13 mouse cellular contexts compared by ENCODE assay signal in genomic region chr14:33687444-33688028, GRCm38 (mm10).
DNase-seq lines count a peak whose midpoint lies in the region; ATAC-seq and TF ChIP-seq lines count a peak whose summit lies in the region.
"Had no signal": no experiment of that assay in that cellular context is flagged by ENCODE, and none has a peak within 500 bp of the region (broad histone marks: within the 10 kb centered on the region; RNA-seq: fewer than 3 reads in every experiment).

No protein-coding gene starts in this region.

- H3K27me3 ChIP-seq in liver, embryonic 11.5 days (replicated peaks; ENCODE audit: control insufficient read depth, insufficient read depth, low read length), result 0 out of 2 replicates have a peak, but pooled peaks cover 2% of the 10 kb centered on the region
- no peaks in the 10 kb centered on the region for H3K27me3 ChIP-seq in thymus, adult 2 months (ENCODE audit: control insufficient read depth, insufficient read depth, low read length)
- H3K27me3 ChIP-seq in midbrain, embryonic 14.5 days (ENCODE audit: control insufficient read depth, insufficient read depth, low read length), result no peaks in the 10 kb centered on the region
- H3K27me3 ChIP-seq: CH12.LX; neural tube, embryonic 12.5 days had no signal

- no peak overlapping the region for H3K4me3 ChIP-seq in liver, embryonic 11.5 days (ENCODE audit: low read depth, low read length)
- no peak overlapping the region for H3K4me3 ChIP-seq in thymus, adult 2 months (ENCODE audit: control insufficient read depth, insufficient read depth, low read length)
- no peak overlapping the region for H3K4me3 ChIP-seq in left cerebral cortex, adult 2 months
- no peak overlapping the region for H3K4me3 ChIP-seq in midbrain, embryonic 14.5 days (replicated peaks; ENCODE audit: low read depth, low read length)
- H3K4me3 ChIP-seq: neural tube, embryonic 12.5 days had no signal

- no peak overlapping the region for H3K4me2 ChIP-seq in liver, embryonic 11.5 days
- H3K4me2 ChIP-seq in midbrain, embryonic 14.5 days (ENCODE audit: low read length), result no peak overlapping the region
- H3K4me2 ChIP-seq: neural tube, embryonic 12.5 days had no signal

- WGBS in liver, embryonic 11.5 days, result 34% methylated on average over 6 of the region's 6 CpGs
- 64% methylated on average over 6 of the region's 6 CpGs for WGBS in thymus, adult 2 months
- WGBS in midbrain, embryonic 14.5 days, result 55% methylated on average over 6 of the region's 6 CpGs

- no peak for TF ChIP-seq POLR2A in thymus, adult 2 months (IDR thresholded peaks at IDR 0.05; ENCODE audit: control insufficient read depth, extremely low read depth, insufficient read depth, low read length, poor library complexity)

- H3K36me3 ChIP-seq in liver, embryonic 11.5 days (ENCODE audit: control insufficient read depth, insufficient read depth, low read length), result no peaks in the 10 kb centered on the region
- H3K36me3 ChIP-seq in thymus, adult 2 months (ENCODE audit: control insufficient read depth, insufficient read depth, low read length), result no peaks in the 10 kb centered on the region
- no peaks in the 10 kb centered on the region for H3K36me3 ChIP-seq in midbrain, embryonic 14.5 days (ENCODE audit: control insufficient read depth, insufficient read depth, low read length)
- H3K36me3 ChIP-seq: neural tube, embryonic 12.5 days had no signal

- no peaks in the 10 kb centered on the region; the same call in none of the 2 replicates for H3K4me1 ChIP-seq in liver, embryonic 11.5 days (replicated peaks; ENCODE audit: control insufficient read depth, insufficient read depth, low read length)
- H3K4me1 ChIP-seq in thymus, adult 2 months (replicated peaks; ENCODE audit: control insufficient read depth, insufficient read depth, low read length), result no peaks in the 10 kb centered on the region
- H3K4me1 ChIP-seq in midbrain, embryonic 14.5 days (ENCODE audit: control insufficient read depth, insufficient read depth, low read length), result no peaks in the 10 kb centered on the region

- no peak overlapping the region for H3K27ac ChIP-seq in liver, embryonic 11.5 days (ENCODE audit: low read depth, low read length)
- no peak overlapping the region for H3K27ac ChIP-seq in thymus, adult 2 months (ENCODE audit: control insufficient read depth, insufficient read depth, low read length)
- no peak overlapping the region for H3K27ac ChIP-seq in left cerebral cortex, adult 2 months
- H3K27ac ChIP-seq in midbrain, embryonic 14.5 days (replicated peaks; ENCODE audit: low read depth, low read length), result no peak overlapping the region
- H3K27ac ChIP-seq: neural tube, embryonic 12.5 days had no signal

- no peak for TF ChIP-seq CTCF in thymus, adult 2 months (IDR thresholded peaks at IDR 0.05; ENCODE audit: borderline replicate concordance, control insufficient read depth, extremely low read depth, insufficient read depth, low read length, poor library complexity)
- no peak for TF ChIP-seq CTCF in left cerebral cortex, adult 2 months (IDR thresholded peaks at IDR 0.05)

- peak; percentile 31 for DNase-seq in adrenal gland, postnatal 10 days
- DNase-seq in embryo, embryonic 9.5 days (ENCODE audit: extremely low spot score), result peak; percentile 34
- peak; percentile 32 to 55 for DNase-seq in heart, postnatal 36 days
- peak; percentile 40 for DNase-seq in liver, embryonic 11.5 days (ENCODE audit: low spot score)
- no peak for DNase-seq in thymus, adult 2 months
- no peak for DNase-seq in left cerebral cortex, adult 2 months (ENCODE audit: extremely low spot score in 1 of 2, low spot score in 2 of 2)
- no peak for DNase-seq in midbrain, embryonic 14.5 days
- no peak for DNase-seq in urinary bladder, adult 18-20 months (ENCODE audit: low spot score in 2 of 2)
- DNase-seq: cerebellum, adult 11 months; gastrocnemius, postnatal 14 days; thymus, postnatal 36 days had no signal

- intact Hi-C loops in heart, postnatal 36 days (cut with DNase I), result no loop called here
- intact Hi-C loops in left cerebral cortex, adult 2 months (cut with DNase I), result no loop called here

- ATAC-seq in liver, embryonic 11.5 days (replicated peaks; ENCODE audit: low FRiP score), result peak; percentile 62
- no peak for ATAC-seq in midbrain, embryonic 14.5 days (ENCODE audit: low FRiP score, low TSS enrichment)

- no peak overlapping the region for H3K9ac ChIP-seq in liver, embryonic 11.5 days (ENCODE audit: low read depth, low read length)
- H3K9ac ChIP-seq in midbrain, embryonic 14.5 days (replicated peaks; ENCODE audit: low read length), result no peak overlapping the region
- H3K9ac ChIP-seq: neural tube, embryonic 12.5 days had no signal

- H3K9me3 ChIP-seq in liver, embryonic 11.5 days (ENCODE audit: control insufficient read depth, low read length), result no peaks in the 10 kb centered on the region
- no peaks in the 10 kb centered on the region for H3K9me3 ChIP-seq in midbrain, embryonic 14.5 days (ENCODE audit: control insufficient read depth, low read length)
- H3K9me3 ChIP-seq: neural tube, embryonic 12.5 days had no signal

Comparison
In these comparisons a context has a peak if more than half of its experiments do, and no peak if none do; other contexts are left out.
1. DNase-seq: peak in adrenal gland, postnatal 10 days (single experiment), embryo, embryonic 9.5 days (single experiment), heart, postnatal 36 days (2 of 2) and liver, embryonic 11.5 days (single experiment); none in thymus, adult 2 months (single experiment), left cerebral cortex, adult 2 months (0 of 2), midbrain, embryonic 14.5 days (single experiment) and urinary bladder, adult 18-20 months (0 of 2).